Mouse (Mus musculus) liver, embryonic 12.5 days (tissue): ENCODE measurements at regions not wholly inside any gene's neighbourhood (a gene's known extent, or its start where the extent isn't known, plus 50 kb on each side); places are given as distances from the start of the nearest gene placed in this dataset.
A peak's percentile ranks its signal among the peaks of the same experiment; 100 is the strongest.

Source experiments
- ATAC-seq: fragments of 200-750 bp; cut with Nextera tagmentation; 2 replicates; pipeline ENCODE4 v1.8.0; 2017; ENCODE audit warnings: moderate number of reproducible peaks, mild to moderate bottlenecking, moderate library complexity
- H3K27ac ChIP-seq: fragments of 300-500 bp; sonication (generic); 2 replicates; pipeline ENCODE4 v1.5.1; 2016; ENCODE audit warnings: mild to moderate bottlenecking
- H3K27me3 ChIP-seq: fragments of 300-500 bp; sonication (generic); replicated peaks from 2 replicates; pipeline ENCODE4 v1.6.1; 2016; ENCODE audit warnings: mild to moderate bottlenecking, moderate library complexity
- H3K36me3 ChIP-seq: fragments of 300-500 bp; sonication (generic); 2 replicates; pipeline ENCODE4 v1.6.1; 2016; ENCODE audit warnings: mild to moderate bottlenecking, moderate library complexity
- H3K4me1 ChIP-seq: fragments of 300-500 bp; sonication (generic); 2 replicates; pipeline ENCODE4 v1.6.1; 2016
- H3K4me2 ChIP-seq: fragments of 300-500 bp; sonication (generic); 2 replicates; pipeline ENCODE4 v1.6.1; 2016; ENCODE audit warnings: mild to moderate bottlenecking, moderate library complexity
- H3K4me3 ChIP-seq: fragments of 300-500 bp; sonication (generic); 2 replicates; pipeline ENCODE4 v1.5.1; 2016; ENCODE audit warnings: mild to moderate bottlenecking, moderate library complexity
- H3K9ac ChIP-seq: fragments of 300-500 bp; sonication (generic); 2 replicates; pipeline ENCODE4 v1.6.1; 2016; ENCODE audit warnings: mild to moderate bottlenecking, moderate library complexity
- H3K9me3 ChIP-seq: fragments of 300-500 bp; sonication (generic); replicated peaks from 2 replicates; pipeline ENCODE4 v1.6.1; 2016; ENCODE audit warnings: mild to moderate bottlenecking, moderate library complexity
- WGBS: fragments of 180-500 bp; shearing (Covaris S2); methylation state at CpG from one replicate; pipeline ENCODE4 v1.1.7; 2016; ENCODE audit not compliant: insufficient replicate concordance; 5-methylcytosine and 5-hydroxymethylcytosine counted together

- Histone ChIP-seq H3K4me3 (no peak overlapping the region), H3K36me3 (no peaks in the 10 kb centered on the region), H3K9me3 (no peaks in the 10 kb centered on the region), H3K27ac (no peak overlapping the region), H3K9ac (no peak overlapping the region), H3K4me2 (no peak overlapping the region), H3K27me3 (peaks cover 4% of the 10 kb centered on the region), H3K4me1 (peaks cover 4% of the 10 kb centered on the region)
- no peak for ATAC-seq
- WGBS, result 59% methylated on average over 4 of the region's 4 CpGs
Observed at GRCm38 (mm10) chr9:63087195-63087594, 61.6 kb downstream of the Skor1 start.

DNA sequence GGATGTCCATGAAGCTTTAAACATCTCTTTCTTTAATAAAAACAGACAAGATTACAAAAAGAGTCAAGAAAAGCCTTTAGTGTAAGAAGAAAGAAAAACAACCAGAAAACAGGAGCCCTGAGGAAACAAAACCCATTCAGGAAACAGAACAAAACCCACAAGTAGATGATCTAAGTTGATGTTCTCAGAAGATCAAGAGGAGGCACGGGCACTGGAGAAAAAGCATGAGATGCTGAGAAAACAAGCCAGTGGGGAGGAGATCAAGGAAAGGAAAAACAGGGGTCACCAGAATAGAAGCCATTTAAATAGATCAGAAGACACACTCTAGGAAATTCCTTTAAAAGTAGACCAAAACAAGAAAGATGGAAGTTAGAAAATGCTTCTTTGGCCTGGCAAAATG lies 62.1 kb downstream of the Skor1 start:
- H3K36me3 ChIP-seq, result no peaks in the 10 kb centered on the region
- no peak for ATAC-seq
- H3K27ac ChIP-seq, result no peak overlapping the region
- H3K9ac ChIP-seq, result no peak overlapping the region
- no peak overlapping the region for H3K4me3 ChIP-seq
- 41% methylated on average over 1 of the region's 1 CpGs for WGBS
- H3K4me1 ChIP-seq, result no peaks in the 10 kb centered on the region
- no peaks in the 10 kb centered on the region for H3K27me3 ChIP-seq
- H3K4me2 ChIP-seq, result no peak overlapping the region
- H3K9me3 ChIP-seq, result no peaks in the 10 kb centered on the region

DNA sequence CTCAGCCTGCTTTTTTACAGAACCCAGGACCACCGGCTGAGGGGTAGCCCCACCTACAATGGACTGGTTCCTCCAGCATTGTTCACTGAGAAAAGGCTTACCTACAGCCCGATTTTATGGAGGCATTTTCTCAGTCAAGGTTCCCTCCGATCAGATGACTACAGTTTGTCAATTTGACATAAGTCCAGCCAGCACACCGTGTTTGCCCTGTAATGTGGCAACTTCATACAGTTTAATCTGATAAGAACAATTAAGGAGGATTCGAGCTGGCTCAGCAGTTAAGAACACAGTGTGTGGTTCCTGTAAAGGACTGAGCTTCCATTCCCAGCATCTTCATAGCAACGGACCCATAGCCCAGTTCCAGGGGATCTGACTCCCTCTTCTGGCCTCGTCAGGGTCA lies 65.9 kb downstream of the Skor1 start:
- no peak for ATAC-seq
- Histone ChIP-seq H3K4me3 (no peak overlapping the region), H3K9ac (no peak overlapping the region)

DNA sequence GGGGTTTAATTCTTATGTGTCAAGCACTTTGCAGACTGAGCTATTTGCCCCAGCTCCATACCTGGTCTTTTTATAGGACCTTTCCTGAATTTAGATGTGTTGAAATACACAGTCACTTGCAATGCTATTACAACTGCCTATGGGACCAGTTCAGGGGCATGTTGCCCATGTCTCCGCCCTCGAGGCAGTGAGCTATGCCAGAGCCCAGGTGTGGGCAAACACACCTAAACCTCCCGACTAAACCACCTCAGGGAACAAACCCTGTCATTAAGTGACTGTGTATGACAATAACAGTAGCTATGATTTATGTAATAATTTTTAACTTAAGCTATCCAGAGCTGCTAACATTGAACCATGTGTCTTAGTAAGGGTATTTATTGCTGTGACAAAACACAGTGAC lies 66.5 kb downstream of the Skor1 start:
- H3K4me1 ChIP-seq, result no peaks in the 10 kb centered on the region
- H3K4me3 ChIP-seq, result no peak overlapping the region
- H3K27me3 ChIP-seq, result no peaks in the 10 kb centered on the region
- WGBS, result 69% methylated on average over 3 of the region's 3 CpGs
- no peak overlapping the region for H3K27ac ChIP-seq
- H3K9me3 ChIP-seq, result no peaks in the 10 kb centered on the region
- no peak overlapping the region for H3K9ac ChIP-seq
- no peak for ATAC-seq
- no peaks in the 10 kb centered on the region for H3K36me3 ChIP-seq
- H3K4me2 ChIP-seq, result no peak overlapping the region

More for the DNA sequence above, 65.9 kb downstream of the Skor1 start:
- H3K9me3 ChIP-seq, result no peaks in the 10 kb centered on the region
- no peak overlapping the region for H3K27ac ChIP-seq
- no peaks in the 10 kb centered on the region for H3K36me3 ChIP-seq
- WGBS, result 70% methylated on average over 7 of the region's 7 CpGs
- H3K4me2 ChIP-seq, result no peak overlapping the region
- H3K27me3 ChIP-seq, result no peaks in the 10 kb centered on the region
- H3K4me1 ChIP-seq, result no peaks in the 10 kb centered on the region

DNA sequence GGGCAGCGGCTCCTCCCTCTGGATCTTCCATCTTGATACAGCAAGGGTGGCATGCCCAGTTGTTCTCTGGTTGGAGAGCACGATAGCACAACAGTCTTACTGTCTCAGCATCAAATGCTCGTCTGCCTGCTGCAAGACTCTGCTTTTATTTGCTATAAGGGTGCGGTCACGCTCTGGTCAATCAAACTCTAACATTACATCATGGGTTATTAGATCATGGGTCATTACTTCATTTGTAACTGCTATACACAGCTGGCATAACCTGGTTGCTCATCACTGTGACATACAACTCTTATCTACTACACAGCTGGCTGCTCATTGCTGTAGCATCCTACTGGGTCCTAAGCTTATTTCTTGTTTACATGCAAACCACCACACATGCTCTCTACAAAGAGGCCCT lies 68.4 kb downstream of the Skor1 start:
- 71% methylated on average over 5 of the region's 5 CpGs for WGBS
- H3K9ac ChIP-seq, result no peak overlapping the region
- H3K27me3 ChIP-seq, result no peaks in the 10 kb centered on the region
- H3K4me1 ChIP-seq, result peaks cover 2% of the 10 kb centered on the region; the same call in 1 of the 2 replicates
- H3K4me3 ChIP-seq, result no peak overlapping the region
- ATAC-seq, result no peak
- H3K9me3 ChIP-seq, result no peaks in the 10 kb centered on the region
- H3K36me3 ChIP-seq, result no peaks in the 10 kb centered on the region
- H3K27ac ChIP-seq, result no peak overlapping the region
- H3K4me2 ChIP-seq, result no peak overlapping the region

- no peak overlapping the region for H3K4me2 ChIP-seq
- H3K4me3 ChIP-seq, result no peak overlapping the region
- no peaks in the 10 kb centered on the region for H3K27me3 ChIP-seq
- H3K9ac ChIP-seq, result no peak overlapping the region
- H3K36me3 ChIP-seq, result no peaks in the 10 kb centered on the region
- H3K4me1 ChIP-seq, result peaks cover 10% of the 10 kb centered on the region; the same call in 1 of the 2 replicates
- WGBS, result 39% methylated on average over 5 of the region's 5 CpGs
- H3K9me3 ChIP-seq, result no peaks in the 10 kb centered on the region
- H3K27ac ChIP-seq, result no peak overlapping the region
- peak; percentile 21; the same call in 1 of the 2 replicates for ATAC-seq
Observed at GRCm38 (mm10) chr9:63075252-63075651, 73.5 kb downstream of the Skor1 start.

- H3K36me3 ChIP-seq, result no peaks in the 10 kb centered on the region
- no peak overlapping the region for H3K4me2 ChIP-seq
Observed at GRCm38 (mm10) chr9:63074803-63075202, 74.0 kb downstream of the Skor1 start.

DNA sequence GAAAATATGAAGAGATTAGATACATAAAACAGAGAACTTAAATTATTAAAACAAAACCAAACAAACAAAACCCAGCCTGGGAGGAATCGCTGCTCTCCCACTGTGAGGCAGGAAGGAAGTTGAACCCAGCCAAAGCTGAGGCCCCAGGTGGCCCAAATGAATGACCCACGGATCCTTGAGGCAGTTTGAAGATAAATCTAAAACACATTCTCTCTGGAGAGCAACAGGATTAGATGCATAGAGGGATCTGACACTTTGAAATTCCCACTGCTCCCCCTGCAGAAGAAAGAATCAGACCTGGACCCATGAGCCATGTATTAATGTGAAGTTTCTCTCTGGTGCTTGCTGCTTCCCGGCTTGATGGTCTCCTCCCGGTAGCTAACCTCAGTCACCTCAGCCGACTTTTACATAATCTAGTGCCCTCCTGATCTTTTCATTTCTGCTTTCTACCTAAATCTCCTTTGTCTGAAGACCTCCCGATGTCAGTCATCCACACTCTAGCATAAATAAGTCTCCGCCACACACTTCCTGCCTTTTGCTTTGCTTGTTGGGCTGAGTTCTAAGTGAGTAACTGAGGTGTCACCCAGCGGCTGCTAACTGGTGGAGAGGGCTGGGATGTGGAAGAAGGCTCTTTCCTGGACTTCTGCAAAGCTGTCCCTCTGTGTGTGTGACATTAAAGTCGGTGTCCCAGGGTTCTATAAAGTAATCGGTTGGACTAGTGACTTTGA lies 74.6 kb downstream of the Skor1 start:
- Histone ChIP-seq H3K4me2 (no peak overlapping the region; the same call in 1 of the 2 replicates), H3K4me1 (peaks cover 10% of the 10 kb centered on the region; the same call in 1 of the 2 replicates), H3K27me3 (no peaks in the 10 kb centered on the region), H3K27ac (no peak overlapping the region), H3K36me3 (no peaks in the 10 kb centered on the region), H3K9ac (no peak overlapping the region), H3K4me3 (no peak overlapping the region), H3K9me3 (no peaks in the 10 kb centered on the region)
- 17% methylated on average over 10 of the region's 10 CpGs for WGBS
- ATAC-seq, result no peak

More at GRCm38 (mm10) chr9:63074803-63075202, 74.0 kb downstream of the Skor1 start:
- H3K4me3 ChIP-seq, result no peak overlapping the region
- no peak for ATAC-seq
- WGBS, result 43% methylated on average over 7 of the region's 7 CpGs
- peaks cover 10% of the 10 kb centered on the region; the same call in 1 of the 2 replicates for H3K4me1 ChIP-seq
- H3K27ac ChIP-seq, result no peak overlapping the region
- H3K27me3 ChIP-seq, result no peaks in the 10 kb centered on the region
- no peaks in the 10 kb centered on the region for H3K9me3 ChIP-seq
- H3K9ac ChIP-seq, result no peak overlapping the region

DNA sequence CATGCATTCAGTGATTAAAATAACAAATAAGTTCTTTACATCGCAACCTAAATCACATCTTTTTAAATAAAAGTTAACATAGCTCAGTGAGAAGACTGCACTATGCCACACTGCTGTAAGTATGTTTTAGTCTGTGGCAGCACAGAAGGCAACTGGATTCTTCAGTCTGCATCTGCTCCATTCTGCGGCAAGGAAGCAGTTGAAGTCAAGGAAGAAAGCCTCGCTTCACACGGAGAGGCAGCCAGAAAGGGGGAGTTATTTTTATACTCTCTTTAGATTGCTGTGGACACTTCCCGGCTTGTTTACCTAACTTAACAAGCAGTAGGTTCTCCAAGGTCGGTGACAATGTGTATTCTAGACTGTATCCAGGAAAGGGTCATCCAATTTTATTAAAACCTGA lies 77.7 kb downstream of the Skor1 start:
- WGBS, result 41% methylated on average over 6 of the region's 6 CpGs

GRCm38 (mm10) chr9:63069919-63070318 lies 78.8 kb downstream of the Skor1 start:
- H3K9ac ChIP-seq, result no peak overlapping the region
- H3K4me1 ChIP-seq, result 0 out of 2 replicates have a peak, but pooled peaks cover 2% of the 10 kb centered on the region
- H3K4me3 ChIP-seq, result no peak overlapping the region
- H3K4me2 ChIP-seq, result no peak overlapping the region
- H3K27me3 ChIP-seq, result no peaks in the 10 kb centered on the region
- H3K9me3 ChIP-seq, result no peaks in the 10 kb centered on the region
- H3K36me3 ChIP-seq, result no peaks in the 10 kb centered on the region
- ATAC-seq, result no peak
- 70% methylated on average over 6 of the region's 6 CpGs for WGBS
- H3K27ac ChIP-seq, result no peak overlapping the region

More for the DNA sequence above, 77.7 kb downstream of the Skor1 start:
- no peak overlapping the region for H3K4me3 ChIP-seq
- H3K27me3 ChIP-seq, result no peaks in the 10 kb centered on the region
- H3K4me2 ChIP-seq, result no peak overlapping the region
- no peaks in the 10 kb centered on the region for H3K36me3 ChIP-seq
- peaks cover 10% of the 10 kb centered on the region; the same call in 1 of the 2 replicates for H3K4me1 ChIP-seq
- H3K9ac ChIP-seq, result no peak overlapping the region
- H3K9me3 ChIP-seq, result no peaks in the 10 kb centered on the region
- no peak overlapping the region for H3K27ac ChIP-seq
- no peak for ATAC-seq

DNA sequence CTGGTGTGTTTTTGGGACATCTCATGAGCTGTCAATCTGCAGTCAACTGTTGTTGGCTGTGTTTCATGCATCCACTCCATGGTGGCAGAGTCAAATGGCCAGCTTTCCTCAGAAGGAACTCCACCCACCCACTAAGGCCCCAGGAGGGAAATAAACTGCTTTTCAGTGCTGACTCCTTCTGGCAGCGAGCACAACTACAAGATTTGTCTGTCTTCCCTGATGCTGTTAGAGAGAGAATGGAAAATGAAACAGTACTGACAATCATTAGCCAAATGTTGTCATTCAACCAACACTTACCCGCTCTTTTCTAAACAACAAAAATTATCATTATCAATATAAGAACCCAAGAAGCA lies 79.3 kb upstream of the Pias1 start:
- no peak for ATAC-seq
- Histone ChIP-seq H3K4me1 (no peaks in the 10 kb centered on the region), H3K4me3 (no peak overlapping the region), H3K9ac (no peak overlapping the region), H3K9me3 (no peaks in the 10 kb centered on the region), H3K27me3 (no peaks in the 10 kb centered on the region), H3K27ac (no peak overlapping the region), H3K4me2 (no peak overlapping the region), H3K36me3 (no peaks in the 10 kb centered on the region)
- 63% methylated on average over 2 of the region's 2 CpGs for WGBS

- Histone ChIP-seq H3K27ac (no peak overlapping the region), H3K4me2 (no peak overlapping the region), H3K4me1 (no peaks in the 10 kb centered on the region), H3K4me3 (no peak overlapping the region), H3K36me3 (no peaks in the 10 kb centered on the region), H3K9ac (no peak overlapping the region), H3K27me3 (no peaks in the 10 kb centered on the region), H3K9me3 (no peaks in the 10 kb centered on the region)
- ATAC-seq, result no peak
- WGBS, result 67% methylated on average over 10 of the region's 10 CpGs
Observed at GRCm38 (mm10) chr9:63066384-63067053, 78.8 kb upstream of the Pias1 start.
